Mouse (Mus musculus): ENCODE results near the gene Ccl9. TPM values are rescaled to one million over a fixed set of nuclear protein-coding genes. Genes with fewer than 3 reads are reported as not detected.

The Ccl9 gene
- polyA plus RNA-seq, 1 experiment from 2014 or later = 0.42 TPM

DNA sequence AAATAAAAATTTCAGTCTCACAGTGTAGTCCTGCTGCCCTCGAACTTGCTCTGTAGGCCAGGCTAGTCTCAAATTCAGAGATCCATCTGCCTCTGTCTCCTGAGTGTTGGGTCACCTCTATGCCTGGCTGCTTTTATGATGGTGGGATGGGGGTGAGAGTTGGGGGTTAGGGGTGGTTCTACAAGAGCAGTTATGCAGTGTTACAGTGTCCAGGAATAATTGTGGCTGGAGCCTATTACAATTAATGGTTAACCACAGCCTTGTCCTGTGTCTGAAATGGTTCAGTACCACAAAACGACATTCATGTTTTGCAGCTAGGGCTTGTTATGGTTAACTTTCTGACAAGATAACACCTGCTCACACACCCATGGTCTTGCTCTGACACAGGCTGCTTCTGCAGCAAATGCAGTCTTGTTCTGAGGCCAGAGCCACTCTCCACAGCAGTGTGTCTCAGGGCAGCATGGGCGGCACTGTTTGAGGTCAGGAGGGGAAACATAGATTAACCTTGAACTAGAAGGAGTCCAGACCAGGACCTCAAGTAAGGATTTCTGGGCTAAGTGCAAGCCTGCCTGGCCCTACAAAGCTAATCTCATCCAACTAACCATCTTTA is 39.6 kb downstream of the Ccl9 start:
- peak; percentile 51 for ATAC-seq
- TF ChIP-seq CTCF (IDR thresholded peaks at IDR 0.05) = no peak
- ChIA-PET CTCF (interaction anchor here (1.2 to 2.4 kb wide), 3 partner anchors 14 to 50 kb away, joined by 3 to 5 read pairs (median 3); no protein-coding TSS in a partner anchor), POLR2A (no interaction called here)
- no peaks in the 10 kb centered on the region for H3K27me3 ChIP-seq
- DNase-seq (ENCODE audit: low read depth, low spot score) = peak; percentile 65
- in situ Hi-C loops (cut with MboI; ENCODE audit: low pct_unique_long_range_greater_than_20kb) = no loop called here

DNA sequence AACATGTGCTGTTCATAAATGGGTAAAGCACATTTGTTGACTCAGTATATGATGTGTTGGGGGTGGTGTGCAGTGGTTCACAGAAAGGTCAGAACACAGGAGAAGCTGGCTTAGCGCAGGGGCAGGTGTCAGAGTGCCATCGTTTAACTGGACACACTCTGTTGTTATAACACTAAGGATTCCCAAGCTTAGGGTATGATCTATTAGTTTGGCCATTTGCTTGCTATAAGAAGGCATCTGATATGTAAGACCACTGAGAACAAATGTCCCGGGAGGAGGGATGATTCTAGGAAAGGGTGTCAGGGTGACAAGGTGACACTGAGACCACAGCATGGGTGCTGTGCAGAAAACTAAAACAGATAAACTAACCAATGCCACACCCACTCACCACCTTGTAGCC is 41.6 kb downstream of the Ccl9 start:
- in situ Hi-C loops (cut with MboI; ENCODE audit: low pct_unique_long_range_greater_than_20kb) = no loop called here
- H3K27me3 ChIP-seq = no peaks in the 10 kb centered on the region
- CTCF ChIA-PET = interaction anchor here (1.0 kb wide), 1 partner anchor 13 kb away, joined by 3 read pairs; no protein-coding TSS in a partner anchor
- no peak for TF ChIP-seq CTCF (IDR thresholded peaks at IDR 0.05)
- ATAC-seq (no peak), DNase-seq (ENCODE audit: low read depth, low spot score) (no peak)
- POLR2A ChIA-PET = no interaction called here

DNA sequence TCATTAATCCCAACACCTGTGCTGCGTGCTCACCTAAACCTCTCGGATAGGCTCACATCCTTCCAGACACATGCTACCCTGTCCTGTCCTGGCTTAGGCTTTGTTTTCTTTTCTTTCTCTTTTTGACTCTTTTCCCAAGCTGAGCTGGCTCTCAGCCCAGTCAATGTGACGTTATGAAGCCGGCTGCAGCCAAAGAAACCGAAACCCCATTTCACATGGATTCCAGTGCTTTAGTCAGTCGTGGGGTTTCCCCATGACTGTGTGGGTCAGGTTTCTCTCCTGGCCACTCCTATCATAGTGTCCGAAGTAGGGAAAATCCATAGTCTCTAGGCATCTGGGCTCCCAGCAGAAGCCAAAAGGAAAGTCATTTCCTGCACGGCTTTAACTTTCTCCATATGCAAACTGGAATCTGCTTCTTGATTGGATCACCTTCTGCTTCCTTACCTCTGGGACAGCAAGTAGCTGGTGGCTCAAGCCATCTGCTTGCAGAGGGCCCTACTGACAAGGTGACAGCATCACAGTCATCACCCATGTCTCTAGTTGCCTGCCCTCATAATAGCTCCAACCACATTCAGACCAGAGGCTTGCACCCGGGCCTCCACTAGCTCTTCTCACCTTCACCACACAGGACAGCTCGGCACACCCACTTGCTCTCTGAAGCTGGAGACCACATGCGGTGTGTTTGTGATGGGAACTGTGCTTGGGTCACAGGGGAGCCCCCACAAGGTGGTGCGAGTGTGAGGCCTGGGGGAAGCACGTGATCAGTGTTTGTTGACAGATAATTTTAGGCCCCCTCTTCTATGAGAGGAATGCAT is 43.6 kb downstream of the Ccl9 start:
- TF ChIP-seq CTCF (IDR thresholded peaks at IDR 0.05) = no peak
- peak; percentile 88 for DNase-seq (ENCODE audit: low read depth, low spot score)
- in situ Hi-C loops (cut with MboI; ENCODE audit: low pct_unique_long_range_greater_than_20kb) = no loop called here

DNA sequence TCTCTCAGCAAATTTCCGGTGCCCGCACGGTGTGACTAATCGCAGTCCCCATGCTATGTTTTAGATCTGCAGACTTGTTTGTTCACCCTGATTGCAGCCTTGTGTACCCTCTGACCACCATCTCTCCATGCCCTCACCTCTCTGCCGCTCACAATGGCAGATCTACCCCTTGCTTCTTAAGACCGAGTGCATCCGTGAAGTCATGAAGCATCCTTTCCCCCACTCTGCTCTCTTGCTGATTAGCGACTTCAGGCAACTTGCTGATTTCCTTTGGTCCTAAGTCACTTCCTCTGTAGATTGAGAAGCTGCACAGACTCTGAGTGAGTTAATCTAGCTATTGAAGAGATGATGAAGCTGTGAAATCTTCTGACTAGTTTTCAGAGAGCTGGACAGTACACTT is 44.3 kb downstream of the Ccl9 start:
- DNase-seq (ENCODE audit: low read depth, low spot score) (no peak), ATAC-seq (no peak)
- H3K27me3 ChIP-seq = no peaks in the 10 kb centered on the region
- TF ChIP-seq CTCF (IDR thresholded peaks at IDR 0.05) = no peak
- in situ Hi-C loops (cut with MboI; ENCODE audit: low pct_unique_long_range_greater_than_20kb) = no loop called here
- CTCF ChIA-PET = no interaction called here
- POLR2A ChIA-PET = no interaction called here

More for the DNA sequence above, 43.6 kb downstream of the Ccl9 start:
- no peaks in the 10 kb centered on the region for H3K27me3 ChIP-seq
- POLR2A ChIA-PET = no interaction called here
- CTCF ChIA-PET = no interaction called here
- ATAC-seq = peak; percentile 84

DNA sequence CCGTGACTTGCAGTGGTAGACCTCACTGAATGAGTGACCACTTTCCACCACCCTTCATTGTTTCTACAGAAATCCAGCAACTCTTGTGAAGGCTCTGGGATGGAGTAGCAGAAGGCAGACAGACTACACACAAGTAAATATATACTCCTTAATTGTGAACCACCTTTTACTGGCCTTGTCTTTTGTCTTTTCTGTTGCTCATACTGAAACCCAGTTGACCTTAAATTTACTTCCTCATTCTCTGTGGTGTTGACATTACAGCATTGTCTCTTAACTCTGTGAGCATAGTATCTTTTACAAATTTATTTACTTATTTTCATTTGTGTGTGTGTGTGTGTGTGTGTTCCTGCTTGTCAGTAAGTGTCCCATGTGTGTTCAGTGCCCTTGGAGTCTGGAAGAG is 45.2 kb downstream of the Ccl9 start:
- POLR2A ChIA-PET = no interaction called here
- CTCF ChIA-PET = no interaction called here

DNA sequence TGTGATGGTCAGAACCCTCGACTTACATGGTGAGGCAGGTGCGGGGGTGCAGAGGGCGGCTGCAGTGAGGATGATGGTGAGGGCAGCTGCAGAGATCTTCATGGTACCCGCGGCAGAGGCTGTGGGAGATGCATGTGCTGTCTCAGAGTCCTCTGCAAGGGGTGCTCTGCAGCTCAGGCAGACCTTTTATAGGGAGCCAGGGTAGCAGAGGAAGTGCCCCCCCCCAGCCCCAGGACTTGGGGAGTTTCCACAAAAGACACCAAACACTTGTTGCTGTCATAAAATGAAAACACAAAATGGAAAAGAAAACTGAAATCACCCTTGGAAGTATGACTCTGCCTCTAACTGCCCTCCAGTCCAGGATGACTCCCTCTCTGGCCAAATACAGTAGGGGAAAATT is 48.1 kb downstream of the Ccl9 start, which contains the start of gene Ccl5:
Ccl5 (minus strand) TSS at position 159 of the 400 bp plus-strand sequence.
- POLR2A ChIA-PET = no interaction called here
- no peak for TF ChIP-seq CTCF (IDR thresholded peaks at IDR 0.05)
- ATAC-seq = no peak
- no peak for DNase-seq (ENCODE audit: low read depth, low spot score)
- CTCF ChIA-PET = no interaction called here
- H3K27me3 ChIP-seq = no peaks in the 10 kb centered on the region
- in situ Hi-C loops (cut with MboI; ENCODE audit: low pct_unique_long_range_greater_than_20kb) = no loop called here

More for the DNA sequence above, 45.2 kb downstream of the Ccl9 start:
- no peaks in the 10 kb centered on the region for H3K27me3 ChIP-seq
- no peak for TF ChIP-seq CTCF (IDR thresholded peaks at IDR 0.05)
- ATAC-seq = no peak
- DNase-seq (ENCODE audit: low read depth, low spot score) = no peak
- in situ Hi-C loops (cut with MboI; ENCODE audit: low pct_unique_long_range_greater_than_20kb) = no loop called here

DNA sequence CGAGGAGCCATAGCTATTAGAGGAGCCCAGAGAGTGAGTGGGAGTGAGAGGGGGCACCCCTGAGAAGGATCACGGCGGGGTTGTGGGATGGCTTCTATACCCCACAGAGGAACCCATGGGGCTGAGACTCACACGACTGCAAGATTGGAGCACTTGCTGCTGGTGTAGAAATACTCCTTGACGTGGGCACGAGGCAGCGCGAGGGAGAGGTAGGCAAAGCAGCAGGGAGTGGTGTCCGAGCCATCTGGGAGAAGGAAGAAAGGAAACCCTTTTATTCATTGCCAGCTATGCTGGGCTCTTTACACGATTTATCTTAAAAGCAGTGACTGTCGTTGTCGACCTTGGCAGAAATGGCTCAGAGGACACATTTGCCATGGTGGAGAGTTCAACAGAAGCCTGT is 49.4 kb downstream of the Ccl9 start:
- DNase-seq (ENCODE audit: low read depth, low spot score) (no peak), ATAC-seq (no peak)
- POLR2A ChIA-PET = interaction anchor here (0.5 kb wide), 1 partner anchor 53 kb away, joined by 5 read pairs; no protein-coding TSS in a partner anchor
- CTCF ChIA-PET = interaction anchor here (1.2 kb wide), 1 partner anchor 26 kb away, joined by 3 read pairs; no protein-coding TSS in a partner anchor
- no peak for TF ChIP-seq CTCF (IDR thresholded peaks at IDR 0.05)
- in situ Hi-C loops (cut with MboI; ENCODE audit: low pct_unique_long_range_greater_than_20kb) = no loop called here
- H3K27me3 ChIP-seq = no peaks in the 10 kb centered on the region

Other genes starting within 250 kb of the Ccl9 start
- 27.5 TPM for gene Rasl10b, start 169.5 kb downstream of the Ccl9 start, polyA plus RNA-seq (2021)
- not detected for gene Gas2l2, start 149.2 kb downstream of the Ccl9 start, polyA plus RNA-seq (2021)
- gene 1700020L24Rik, start 141.0 kb downstream of the Ccl9 start, polyA plus RNA-seq (2021) = 1.5 TPM
- 1.5 TPM for gene Mmp28, start 115.6 kb downstream of the Ccl9 start, polyA plus RNA-seq (2021)
- gene Taf15, start 105.5 kb downstream of the Ccl9 start, polyA plus RNA-seq (2021) = 150 TPM
- not detected for gene Heatr9, start 56.5 kb downstream of the Ccl9 start, polyA plus RNA-seq (2021)
- 0.65 TPM for gene Ccl5, start 48.1 kb downstream of the Ccl9 start, polyA plus RNA-seq (2021)
- not detected for gene Ccl6, start 14.5 kb upstream of the Ccl9 start, polyA plus RNA-seq (2021)
- gene Rpl9-ps1, start 67.0 kb upstream of the Ccl9 start, polyA plus RNA-seq (2021) = not detected
- not detected for gene Ccl3, start 70.7 kb upstream of the Ccl9 start, polyA plus RNA-seq (2021)
- not detected for gene Ccl4, start 83.9 kb upstream of the Ccl9 start, polyA plus RNA-seq (2021)
- not detected for gene Wfdc17, start 125.4 kb upstream of the Ccl9 start, polyA plus RNA-seq (2021)
- not detected for gene Wfdc18, start 130.4 kb upstream of the Ccl9 start, polyA plus RNA-seq (2021)
- gene Wfdc21, start 168.3 kb upstream of the Ccl9 start, polyA plus RNA-seq (2021) = not detected
- gene Heatr6, start 175.1 kb upstream of the Ccl9 start, polyA plus RNA-seq (2021) = 17.6 TPM